Mouse (Mus musculus) megakaryocyte, embryonic 14.5 days (primary cell): ENCODE data around the gene Ache.

ENCODE experiments used
- FLI1 ChIP-seq: IDR thresholded peaks from 2 replicates; pipeline ENCODE4 v1.6.1; 2012; ENCODE audit warnings: low read length, inconsistent platforms, mixed read lengths
- GATA1 ChIP-seq: IDR thresholded peaks from 3 replicates; pipeline ENCODE4 v1.6.1; 2012; ENCODE audit warnings: mixed read lengths, low read length, inconsistent platforms, borderline replicate concordance

DNA sequence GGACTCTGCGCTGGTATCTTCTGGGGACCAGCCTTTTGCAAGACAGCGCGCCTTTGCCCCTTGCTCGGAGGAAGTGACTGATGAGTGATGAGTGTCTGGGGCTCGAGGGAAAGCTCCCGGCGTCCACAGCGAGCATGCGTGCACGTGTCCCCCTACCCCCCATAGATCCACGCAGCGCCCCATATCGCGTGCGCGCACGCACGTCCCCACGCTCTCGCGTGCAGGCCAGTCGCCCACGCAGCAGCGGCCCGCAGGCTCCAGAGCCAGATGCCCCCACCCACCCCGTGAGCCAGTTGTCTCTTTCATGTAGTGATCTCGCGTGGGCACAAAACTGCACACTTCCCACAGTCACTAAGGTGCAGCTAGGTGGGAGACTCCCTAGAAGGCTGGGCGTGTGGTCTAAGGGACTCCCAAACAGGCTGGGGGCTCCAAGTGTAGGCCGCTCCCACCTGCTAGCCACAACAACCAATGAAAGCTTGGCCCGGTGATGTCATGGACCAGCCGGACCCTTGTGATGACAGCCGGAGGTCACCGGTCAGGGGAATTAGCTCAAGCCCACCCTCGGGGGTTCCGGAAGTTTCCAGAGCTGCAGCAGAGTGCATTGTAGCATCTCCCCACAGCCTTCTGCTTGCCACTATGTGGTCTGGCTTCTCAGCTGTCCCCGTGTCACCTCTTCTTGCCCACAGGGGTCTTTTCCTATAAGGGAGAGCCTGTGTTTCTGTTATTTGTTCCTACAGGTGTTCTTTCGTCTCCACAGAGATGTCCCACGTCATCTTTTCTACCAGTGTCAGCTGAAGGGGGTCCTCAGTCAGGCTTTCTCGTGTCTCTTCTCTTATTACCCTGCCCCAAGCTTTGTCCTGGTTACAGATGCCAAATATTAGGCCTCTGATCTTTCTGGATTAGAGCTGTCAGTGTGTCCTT lies at the start of gene Ache:
- TF ChIP-seq GATA1: no peak
- TF ChIP-seq FLI1: no peak
